Mouse (Mus musculus) mouse embryonic stem cell (cell line): ENCODE results near the gene Chd6.

ENCODE experiments used
- in situ Hi-C, 2 experiments: fragments of 300-500 bp; cut with MboI; formaldehyde crosslinking; loops; 1 replicate in 1 of 2; 3 replicates in 1 of 2; pipeline ENCODE4 v1.14.3; 2019 to 2020; ENCODE audit warnings: low sequenced_read_pairs in 2 of 2, low pct_unique_long_range_greater_than_20kb in 1 of 2, mixed read lengths in 1 of 2; ENCODE audit not compliant: unreplicated experiment in 1 of 2

Chd6 gene

DNA sequence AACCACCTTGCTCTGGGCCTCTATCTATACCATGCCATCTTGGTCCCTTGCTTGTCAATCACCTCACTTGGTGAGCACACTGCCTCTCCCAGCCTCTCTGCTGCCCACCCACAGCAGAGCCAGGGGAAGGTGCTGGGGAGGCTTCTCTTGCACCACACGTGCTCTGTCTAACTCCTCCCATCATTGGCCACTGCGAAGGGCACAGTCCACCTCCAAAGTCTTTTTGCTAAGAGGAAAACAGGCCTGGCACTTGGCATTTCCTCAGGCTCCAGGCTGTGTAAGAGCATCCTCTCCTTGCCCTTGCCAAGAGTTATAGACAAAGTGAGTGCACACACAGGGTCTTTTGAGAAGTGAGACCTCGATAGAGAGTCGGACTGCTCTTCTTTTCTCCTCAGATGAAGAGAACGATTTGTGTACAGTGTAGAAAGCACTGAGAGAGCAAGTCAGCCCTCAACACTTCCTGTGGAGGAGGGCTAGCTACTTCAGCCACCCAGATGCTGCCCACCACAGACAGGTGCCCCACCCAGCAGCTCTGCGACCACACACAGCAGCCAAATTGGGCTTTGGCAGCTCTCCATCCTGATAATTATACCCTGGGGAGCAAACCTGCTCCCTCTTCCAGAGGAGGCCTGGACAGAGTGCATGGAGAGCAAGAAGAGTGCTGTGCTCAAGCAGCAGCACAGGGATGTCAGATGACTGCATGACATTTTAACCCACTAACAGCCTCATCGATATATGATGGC lies 155.6 kb downstream of the Chd6 start:
- in situ Hi-C loops, result no loop called here

GRCm38 (mm10) chr2:160951595-160951994 lies 157.3 kb downstream of the Chd6 start:
- in situ Hi-C loops, result no loop called here

DNA sequence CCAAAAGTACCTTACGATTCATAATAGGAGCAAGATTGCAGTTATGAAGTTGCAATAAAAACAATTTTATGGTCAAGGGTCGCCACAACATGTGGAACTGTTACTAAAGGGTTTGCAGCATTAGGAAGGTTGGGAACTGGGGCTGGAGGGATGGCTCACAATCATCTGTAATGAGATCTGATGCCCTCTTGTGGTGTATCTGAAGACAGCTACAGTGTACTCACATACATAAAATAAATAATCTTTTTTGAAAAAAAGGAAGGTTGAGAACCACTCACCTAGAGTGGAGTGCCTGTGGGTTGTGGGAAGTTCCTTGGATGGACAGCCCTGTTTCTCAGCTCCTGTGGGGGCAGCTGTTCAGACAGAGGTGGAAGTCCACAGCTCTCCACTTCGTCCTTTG lies 166.4 kb downstream of the Chd6 start:
- in situ Hi-C loops, result no loop called here

DNA sequence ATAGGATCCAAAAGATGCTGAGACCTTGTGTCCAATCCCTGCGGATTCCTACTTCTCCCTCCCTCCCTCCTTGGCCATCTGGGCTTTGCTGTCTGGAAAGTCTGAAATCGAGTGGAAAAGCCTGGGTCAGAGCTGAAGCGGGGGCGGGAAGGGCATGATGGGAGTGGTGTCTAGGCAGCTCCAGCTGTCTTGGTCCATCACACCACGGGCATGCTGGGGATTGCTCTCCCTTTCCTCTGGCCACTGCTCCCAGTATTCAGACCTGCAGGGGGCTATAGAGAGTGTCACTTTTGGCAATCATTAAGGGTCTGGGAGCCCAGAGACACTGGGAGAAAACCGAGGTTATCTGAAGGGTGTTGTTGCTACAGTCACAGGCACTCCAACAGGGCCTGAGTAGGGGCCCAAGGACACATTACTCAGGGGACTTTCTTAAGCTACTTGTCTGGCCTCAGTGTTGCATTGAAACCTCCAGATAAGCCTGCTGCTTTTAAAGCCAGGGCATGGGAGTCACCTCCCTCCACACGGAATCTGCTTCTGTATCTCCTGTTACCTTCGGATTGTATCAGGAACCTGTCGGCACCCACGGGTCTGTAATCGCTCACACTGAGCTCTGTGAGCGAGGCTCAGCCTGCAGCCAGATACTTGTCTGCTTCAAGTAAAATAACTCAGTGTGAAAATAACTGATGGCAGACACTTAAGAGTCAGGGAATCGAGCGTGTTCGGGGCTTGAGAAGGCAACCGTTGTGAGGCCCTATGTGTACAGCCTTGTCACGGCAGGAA lies 167.8 kb downstream of the Chd6 start:
- in situ Hi-C loops, result no loop called here

- in situ Hi-C loops, result no loop called here
Observed at GRCm38 (mm10) chr2:160934451-160934850, 174.4 kb downstream of the Chd6 start.

DNA sequence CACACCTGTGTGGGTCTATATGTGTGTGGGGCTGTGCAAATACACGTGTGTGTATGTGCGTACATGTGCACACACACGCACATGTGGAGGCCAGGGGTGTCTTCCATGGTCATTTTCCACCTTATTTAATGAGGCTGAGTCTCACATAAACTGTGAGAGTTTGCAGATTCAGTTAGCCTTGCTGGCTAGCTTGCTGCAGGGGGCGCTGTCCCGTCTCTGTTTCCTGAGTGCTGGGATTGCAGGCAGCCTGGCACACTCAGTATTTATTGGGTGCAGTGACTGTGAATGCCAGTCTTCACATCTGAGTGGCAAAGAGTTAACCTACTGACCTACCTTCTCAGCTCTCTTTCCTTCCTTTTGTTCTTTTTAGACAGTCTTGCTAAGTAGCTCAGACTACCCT lies 175.0 kb downstream of the Chd6 start:
- in situ Hi-C loops, result no loop called here

- in situ Hi-C loops, result no loop called here
Observed at GRCm38 (mm10) chr2:160932981-160933380, 175.9 kb downstream of the Chd6 start.

GRCm38 (mm10) chr2:160932325-160932724 lies 176.6 kb downstream of the Chd6 start:
- in situ Hi-C loops, result no loop called here

- in situ Hi-C loops, result no loop called here
Observed at GRCm38 (mm10) chr2:160931378-160931777, 177.5 kb downstream of the Chd6 start.

DNA sequence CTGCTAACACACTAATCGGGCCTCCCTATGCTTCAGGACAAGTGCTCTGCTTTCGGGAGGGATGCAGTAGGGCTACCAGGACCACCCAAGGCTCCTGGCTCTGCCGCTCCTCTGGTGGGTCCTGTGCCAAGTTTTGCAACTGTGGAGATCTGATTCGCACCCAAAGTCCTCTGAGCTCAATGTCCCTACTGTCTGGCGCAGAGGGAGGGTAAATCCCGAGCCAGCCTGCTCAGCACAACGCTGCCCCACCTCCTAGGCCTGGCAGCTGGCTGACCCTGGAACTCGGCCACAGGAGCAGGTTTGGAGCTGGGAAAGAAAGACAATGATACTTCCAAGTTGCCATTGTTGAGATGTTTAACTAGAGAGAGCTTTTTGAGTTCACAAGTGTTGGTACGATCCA lies 183.7 kb downstream of the Chd6 start:
- in situ Hi-C loops, result no loop called here

- in situ Hi-C loops, result no loop called here
Observed at GRCm38 (mm10) chr2:160921285-160921684, 187.6 kb downstream of the Chd6 start.

- in situ Hi-C loops, result no loop called here
Observed at GRCm38 (mm10) chr2:160918930-160919215, 190.0 kb downstream of the Chd6 start.

- in situ Hi-C loops, result no loop called here
Observed at GRCm38 (mm10) chr2:160918154-160918929, 190.5 kb downstream of the Chd6 start.

DNA sequence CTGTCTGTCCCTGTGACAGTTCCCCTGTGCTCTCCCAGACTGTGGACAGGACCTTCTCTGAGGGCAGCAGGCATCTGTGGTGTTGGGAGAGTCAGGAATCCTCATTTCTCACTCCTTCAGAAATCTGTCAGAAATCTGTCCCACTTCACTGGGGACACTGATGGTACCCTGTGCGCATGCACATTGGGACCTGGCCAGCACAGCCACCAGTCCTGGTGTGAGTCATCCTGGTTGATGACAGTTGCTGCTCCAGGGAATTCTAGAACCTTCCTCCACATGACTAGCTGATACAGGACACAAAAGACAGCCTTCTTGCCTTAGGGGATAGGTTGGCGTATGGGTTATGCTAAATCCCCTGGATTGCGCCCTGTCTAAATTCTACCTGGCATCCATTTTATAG lies 191.6 kb downstream of the Chd6 start:
- in situ Hi-C loops, result no loop called here

DNA sequence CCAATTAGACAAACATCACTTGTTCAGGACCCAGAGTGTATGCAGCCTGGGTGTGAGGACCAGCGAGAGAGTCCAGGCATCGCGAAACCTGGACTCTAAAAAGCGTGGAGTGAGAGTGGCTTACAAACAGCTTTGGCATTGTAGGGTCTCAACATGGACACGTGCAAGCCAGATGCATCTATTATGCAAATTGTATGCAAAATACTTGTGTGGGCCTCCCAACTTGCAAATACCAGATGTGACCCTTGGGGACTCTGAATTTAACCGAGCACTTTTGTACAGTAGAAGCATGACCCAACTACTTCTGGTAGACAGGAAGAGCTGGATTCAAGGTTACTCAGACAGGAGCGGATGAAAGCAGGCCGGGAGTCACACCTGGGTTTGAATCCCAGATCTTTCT lies 192.2 kb downstream of the Chd6 start:
- in situ Hi-C loops, result no loop called here

DNA sequence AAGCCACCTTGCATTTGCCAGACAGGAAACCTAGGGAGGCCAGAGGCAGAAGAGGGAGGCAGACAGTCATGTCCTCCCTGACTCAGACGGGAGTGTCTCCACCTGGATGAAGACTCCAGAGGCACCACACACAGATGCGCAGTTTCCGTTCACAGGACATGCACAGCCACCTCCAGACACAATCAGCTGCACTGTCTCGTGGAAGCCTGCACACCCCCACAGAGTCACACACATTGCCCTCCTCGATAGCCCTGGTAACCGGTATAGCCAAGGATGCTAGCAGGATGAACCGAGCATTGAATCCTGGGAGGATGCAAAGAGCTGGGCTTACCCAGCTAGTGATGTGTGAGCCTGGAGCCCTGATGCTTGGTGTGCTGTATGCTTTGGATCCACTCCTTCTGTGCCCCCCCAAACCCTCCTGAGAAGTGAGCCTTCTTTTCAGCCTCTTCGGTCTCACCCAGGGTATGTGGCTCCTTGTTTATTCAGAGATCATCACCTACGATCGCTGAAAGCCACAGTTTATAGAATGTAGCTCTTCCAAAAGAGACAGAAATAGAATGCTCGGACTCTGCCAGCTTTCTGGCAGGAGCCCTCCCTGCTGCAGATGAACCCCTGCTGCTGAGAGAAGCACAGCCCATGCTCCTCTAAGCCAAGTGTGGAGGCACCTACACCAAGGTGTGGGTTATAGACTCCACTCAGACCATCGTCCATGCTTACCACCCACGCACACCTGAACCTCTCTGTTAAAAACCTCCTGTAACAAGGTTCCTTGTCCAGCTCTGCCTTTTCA lies 192.9 kb downstream of the Chd6 start:
- in situ Hi-C loops, result no loop called here

DNA sequence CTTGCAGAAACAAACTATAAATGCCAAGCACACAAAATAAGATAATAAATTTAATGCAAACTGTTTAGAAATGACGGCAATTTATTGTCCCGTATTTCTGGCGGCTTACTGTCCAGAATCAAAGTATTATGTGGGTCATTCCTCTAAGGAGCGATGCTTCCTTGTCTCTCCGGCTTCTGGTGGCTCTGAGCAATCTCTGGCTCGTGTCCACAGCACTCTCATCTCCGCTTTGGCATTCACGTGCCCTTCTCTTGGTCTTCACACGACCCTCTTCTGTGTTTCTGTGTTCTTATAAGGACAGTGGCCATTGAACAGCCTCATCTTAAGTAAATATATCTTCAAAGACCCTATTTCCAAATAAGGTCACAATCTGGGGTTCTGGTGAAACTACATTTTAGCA lies 194.2 kb downstream of the Chd6 start:
- in situ Hi-C loops, result no loop called here

DNA sequence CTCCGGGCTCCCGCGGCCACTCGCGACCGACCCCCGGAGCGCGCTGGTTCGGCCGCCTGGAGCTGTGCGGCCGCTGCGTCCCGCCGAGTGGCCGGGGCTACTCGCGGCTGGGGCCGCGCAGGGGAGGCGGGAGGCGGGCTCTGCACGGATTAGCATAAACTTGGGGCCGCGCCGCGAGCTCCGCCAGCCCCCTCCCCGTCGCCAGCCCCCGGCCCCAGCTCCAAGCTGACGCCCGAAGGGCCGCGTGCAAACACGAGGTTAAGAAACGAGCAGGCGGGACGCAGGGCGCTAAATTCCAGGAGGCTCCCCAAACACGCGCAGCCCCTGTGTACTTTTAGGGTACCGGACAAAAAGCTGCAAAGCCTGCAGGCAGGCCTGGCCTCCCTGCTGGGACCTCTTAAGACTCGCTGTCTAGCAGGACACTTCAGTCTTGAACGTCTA lies 196.6 kb downstream of the Chd6 start, which contains the start of gene Emilin3:
Gene Emilin3, minus strand, starts transcription at position 98 of the 441 bp plus-strand sequence.
- in situ Hi-C loops, result no loop called here
